Mouse (Mus musculus): Measurements from ENCODE around the gene Olfr71. TPM values are rescaled to one million over a fixed set of nuclear protein-coding genes. Genes with fewer than 3 reads are reported as not detected.

Gene Olfr71
- total RNA-seq (2021): not detected in 2 replicates
- long read RNA-seq: 0 reads

DNA sequence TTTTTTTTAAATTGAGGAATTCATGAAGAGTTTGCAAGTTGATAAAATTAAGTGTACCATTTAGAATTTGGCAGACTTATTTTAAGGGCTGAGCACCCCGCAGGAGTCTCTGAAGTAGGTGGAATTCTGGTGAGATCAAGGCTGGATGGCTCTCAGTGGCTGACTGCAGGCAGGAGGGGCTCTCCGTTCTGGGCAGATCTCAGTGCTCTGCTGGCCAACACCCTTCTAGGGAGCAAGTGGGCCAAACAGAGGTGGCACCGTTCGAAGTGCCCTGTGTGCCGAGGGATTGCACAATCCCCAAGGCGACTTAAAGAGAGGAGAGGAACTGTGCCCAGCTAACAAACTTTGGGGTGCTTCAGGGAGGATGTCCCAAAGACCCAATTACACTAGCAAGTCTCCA, at the start of gene Olfr71:
Gene Olfr71, minus strand, starts transcription at position 387 of the 400 bp plus-strand sequence.
- no peak for DNase-seq

DNA sequence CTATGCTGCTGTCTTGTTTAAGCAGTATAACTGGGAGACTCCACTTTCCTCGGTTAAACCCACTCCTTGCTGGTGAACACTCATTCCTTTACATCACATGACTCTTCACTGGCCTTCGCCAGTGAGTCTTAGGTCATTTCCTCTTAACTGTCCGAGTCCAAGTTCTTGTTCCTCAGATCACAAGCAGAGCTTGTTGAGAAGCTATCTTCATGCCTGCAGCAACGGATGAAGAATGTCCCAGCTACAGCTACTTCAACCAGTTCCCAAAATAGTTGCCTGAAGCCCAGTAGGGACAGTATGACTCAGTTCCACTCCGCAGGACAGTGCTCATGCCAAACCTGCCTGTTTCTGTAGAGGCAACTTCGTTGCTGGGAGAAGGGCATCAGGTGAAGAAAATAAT, 47.2 kb upstream of the Olfr71 start:
- no peak for DNase-seq

DNA sequence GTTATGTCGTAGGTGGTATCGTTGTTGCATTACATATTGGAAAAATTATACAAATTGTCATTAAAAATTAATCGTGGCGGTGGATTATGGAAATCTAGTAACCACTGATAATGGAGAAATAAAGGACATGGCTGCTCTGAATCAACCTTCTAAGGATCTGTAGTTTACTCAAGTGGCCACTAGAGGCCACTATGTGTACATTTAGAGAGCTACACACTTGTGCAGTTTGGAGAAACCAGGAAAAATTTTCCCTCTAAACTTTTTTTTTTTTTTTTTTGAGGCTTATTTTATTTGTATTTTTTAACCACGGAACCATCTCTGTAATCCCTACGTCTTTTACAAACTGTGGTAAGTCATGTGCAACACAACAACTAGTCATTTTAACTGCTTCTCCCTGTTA, 35.1 kb upstream of the Olfr71 start:
- no peak for DNase-seq

DNA sequence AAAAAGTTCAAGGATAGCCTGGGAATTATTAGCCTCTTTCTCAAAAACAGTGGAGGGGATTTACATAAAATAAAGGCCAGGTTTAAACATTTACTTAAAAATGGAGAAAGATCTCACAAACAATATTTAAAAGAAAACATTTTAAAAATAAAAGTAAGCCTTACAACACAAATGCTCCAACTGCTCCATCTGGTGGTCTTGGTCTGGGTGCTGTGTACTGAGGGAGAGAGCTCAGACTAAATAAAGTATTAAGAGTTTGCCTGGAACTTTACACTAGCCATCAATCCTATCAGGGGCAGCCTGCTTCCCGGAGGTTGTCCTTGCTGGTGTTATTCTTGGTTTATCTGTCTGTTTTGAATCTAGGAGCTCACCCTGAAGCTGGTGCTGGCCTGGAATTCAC, 33.0 kb upstream of the Olfr71 start:
- no peak for DNase-seq

DNA sequence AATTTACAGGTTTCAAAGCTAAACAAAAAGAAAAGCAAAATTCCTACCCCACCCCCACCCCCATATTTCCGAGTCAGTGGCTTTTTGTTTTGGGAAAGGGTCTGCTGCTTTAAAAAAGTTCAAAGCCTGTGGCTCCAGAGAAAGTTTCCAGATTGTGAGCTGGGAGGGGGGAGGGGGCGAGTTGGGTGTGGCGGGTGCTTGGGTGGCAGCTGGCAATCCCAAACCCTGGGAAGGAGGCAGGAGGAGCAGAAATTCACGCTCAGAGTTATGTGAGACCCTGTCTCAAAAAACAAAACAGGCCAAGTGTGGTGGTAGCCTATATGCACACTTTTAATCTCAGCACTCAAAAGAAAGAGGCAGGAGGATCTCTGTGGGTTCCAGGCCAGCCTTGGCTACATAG, 32.6 kb upstream of the Olfr71 start:
- no peak for DNase-seq

DNA sequence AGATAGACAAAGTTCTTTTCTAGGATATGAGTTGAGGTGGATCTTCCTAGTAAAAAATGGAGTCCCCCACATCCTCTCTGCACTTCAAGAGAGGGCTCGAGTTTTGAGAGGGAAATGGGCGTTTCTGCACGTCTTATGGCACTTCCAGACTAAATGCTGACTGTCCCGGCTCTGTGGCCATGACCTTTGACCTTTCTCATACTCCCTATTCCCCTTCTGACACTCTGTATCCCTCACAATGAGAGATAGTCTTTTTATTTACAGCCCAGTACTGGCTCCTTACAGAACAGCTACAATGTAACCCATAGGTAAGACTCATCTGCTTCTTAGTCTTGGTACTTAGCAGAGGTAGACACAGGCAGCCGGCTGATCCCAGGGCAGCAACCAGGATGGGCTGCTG, 31.5 kb upstream of the Olfr71 start:
- DNase-seq: no peak

DNA sequence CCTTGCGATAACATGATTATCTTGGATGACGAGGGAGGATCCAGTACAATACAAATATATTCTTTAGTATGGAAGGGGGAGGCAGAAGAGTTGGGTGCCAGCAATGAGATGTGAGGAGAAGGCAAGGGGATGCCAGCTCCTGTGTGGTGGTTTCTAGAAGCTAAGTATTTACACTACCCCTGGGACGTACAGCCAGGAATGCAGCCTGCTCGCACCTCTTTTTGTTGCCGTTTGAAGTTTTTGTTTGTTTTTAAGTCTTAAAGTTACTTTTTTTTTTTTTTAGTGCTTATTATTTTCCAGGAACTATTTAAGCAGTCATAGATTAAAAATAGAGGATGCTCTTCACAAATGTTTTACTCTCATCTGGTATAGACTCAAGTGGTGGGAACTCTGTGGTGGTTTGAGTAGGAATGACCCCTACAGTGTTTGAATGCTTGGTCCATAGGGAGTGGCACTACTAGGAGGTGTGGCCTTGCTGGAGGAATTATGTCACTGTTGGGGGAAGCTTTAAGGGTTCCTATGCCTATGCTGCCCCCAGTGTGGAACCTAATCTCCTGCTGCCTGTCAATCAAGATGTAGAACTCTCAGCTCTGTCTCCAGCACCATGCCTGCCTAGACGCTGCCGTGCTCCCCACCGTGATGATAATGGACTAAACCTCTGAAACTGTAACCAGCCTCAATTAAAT, 29.1 kb upstream of the Olfr71 start:
- DNase-seq: no peak

DNA sequence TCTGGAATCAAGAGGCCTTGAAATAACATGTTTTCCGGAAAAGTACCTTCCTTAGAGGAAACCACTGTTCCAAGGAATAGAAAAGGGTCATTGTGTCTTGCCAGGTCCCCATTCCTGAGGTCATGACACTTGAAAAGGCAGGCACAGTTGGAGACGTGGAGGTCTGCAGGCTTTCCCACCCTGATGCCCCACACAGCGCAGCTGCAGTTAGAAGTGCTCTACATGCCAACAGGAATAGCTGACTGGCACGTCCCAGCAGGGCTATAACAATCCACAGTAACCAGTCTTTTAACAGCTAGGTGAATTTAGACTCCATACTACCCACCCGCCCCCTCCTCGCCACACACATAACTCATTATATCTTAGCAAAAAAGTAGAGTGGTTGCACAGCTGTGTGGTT, 27.1 kb upstream of the Olfr71 start:
- DNase-seq: no peak

DNA sequence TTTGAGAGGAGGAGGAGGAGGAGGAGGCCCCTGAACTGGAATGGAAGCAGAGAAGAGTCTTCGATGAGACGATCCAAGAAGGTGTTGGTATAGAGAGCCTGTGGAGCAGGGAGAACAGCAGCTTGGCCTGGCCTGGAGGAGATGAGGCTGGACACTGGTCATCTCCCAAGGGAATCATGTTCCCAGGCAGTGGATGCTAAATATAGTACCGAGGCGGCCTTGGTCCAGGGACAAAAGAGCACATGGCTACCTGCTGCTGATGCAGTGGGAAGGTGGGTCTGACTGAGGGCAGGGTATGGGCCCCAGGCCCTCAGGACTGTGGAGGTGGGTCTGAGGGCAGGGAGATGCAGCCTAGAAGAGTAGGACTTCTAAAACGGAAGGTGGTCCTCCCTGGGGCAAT, 23.1 kb upstream of the Olfr71 start:
- DNase-seq: no peak

DNA sequence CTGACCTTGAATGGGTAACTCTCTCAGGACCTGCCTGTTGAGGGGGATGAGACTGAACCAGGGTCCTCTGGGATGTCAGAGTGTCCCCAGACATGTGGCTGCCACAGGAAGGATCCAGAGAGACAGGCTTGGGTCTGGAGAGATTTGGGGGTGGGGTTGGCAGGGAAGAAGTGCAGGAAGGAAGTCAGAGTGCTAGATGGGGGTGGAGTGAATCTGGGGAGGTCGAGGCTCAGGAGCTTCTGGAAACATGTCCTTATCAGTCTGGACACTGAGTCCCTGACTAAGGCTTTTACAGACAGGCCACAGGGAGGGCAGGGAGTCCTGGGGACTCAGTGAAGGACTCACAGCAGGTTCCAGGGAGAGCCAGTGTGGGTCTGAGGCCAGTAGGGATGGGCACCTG, 22.1 kb upstream of the Olfr71 start:
- no peak for DNase-seq

DNA sequence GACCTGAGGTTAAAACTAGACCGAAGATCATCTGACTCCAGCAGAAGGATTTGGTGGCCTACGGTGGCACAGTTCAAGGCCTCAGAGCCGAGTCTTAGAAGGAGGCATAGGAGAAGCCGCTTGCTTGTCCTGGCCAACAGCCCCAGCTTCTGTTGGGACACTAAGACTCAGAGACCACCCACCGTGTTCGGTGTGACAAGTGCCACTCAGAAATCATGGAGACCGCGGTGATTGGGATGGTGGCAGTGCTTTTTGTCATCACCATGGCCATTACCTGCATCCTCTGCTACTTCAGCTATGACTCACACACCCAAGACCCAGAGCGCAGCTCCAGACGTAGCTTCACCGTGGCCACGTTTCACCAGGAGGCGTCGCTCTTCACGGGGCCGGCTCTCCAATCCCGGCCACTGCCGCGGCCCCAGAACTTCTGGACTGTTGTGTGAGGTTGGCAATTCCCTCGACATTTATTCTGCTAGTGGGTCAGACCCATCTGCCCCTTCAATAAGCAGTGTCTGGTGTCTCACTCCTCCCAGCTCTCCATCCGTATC, 20.8 kb upstream of the Olfr71 start:
- no peak for DNase-seq

DNA sequence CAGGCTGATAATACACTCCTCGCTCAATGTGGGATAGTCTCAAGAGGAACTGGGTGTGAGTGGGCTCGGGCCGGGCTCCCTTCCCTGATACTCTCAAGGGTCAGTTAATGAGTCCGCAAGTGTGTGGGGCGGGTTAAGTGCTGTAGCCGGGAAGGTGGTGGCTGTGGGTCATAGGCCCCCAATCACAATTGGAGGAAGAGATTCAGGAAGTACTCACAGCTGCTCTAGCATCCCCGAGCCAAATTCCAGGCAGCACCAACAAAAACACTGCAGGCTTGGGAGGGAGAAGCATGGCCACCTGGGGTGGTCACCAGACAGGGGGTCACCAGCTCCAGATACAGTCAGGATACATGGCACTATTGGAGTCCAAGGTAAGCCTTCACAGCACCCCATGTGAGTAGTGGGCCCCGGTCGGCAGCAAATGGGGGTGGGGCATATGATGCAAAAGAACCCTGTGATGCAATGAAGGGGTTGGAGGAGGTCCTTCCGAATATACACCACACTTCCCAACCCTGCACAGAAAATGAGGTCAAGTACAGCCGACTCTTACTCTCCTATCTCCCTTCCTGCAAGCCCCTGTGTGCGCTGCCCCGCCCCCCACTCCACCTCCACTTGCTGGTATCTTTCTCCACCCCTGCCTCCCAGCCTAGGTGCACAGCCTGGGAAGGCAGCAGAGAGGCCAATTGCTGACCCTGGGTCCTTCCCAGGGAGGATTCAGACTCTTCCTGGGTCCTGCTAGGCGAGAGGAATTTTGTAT, 19.9 kb upstream of the Olfr71 start, which contains the start of gene Spaar:
Gene Spaar, plus strand, starts transcription at position 241 of the 757 bp plus-strand sequence.
- DNase-seq: no peak

DNA sequence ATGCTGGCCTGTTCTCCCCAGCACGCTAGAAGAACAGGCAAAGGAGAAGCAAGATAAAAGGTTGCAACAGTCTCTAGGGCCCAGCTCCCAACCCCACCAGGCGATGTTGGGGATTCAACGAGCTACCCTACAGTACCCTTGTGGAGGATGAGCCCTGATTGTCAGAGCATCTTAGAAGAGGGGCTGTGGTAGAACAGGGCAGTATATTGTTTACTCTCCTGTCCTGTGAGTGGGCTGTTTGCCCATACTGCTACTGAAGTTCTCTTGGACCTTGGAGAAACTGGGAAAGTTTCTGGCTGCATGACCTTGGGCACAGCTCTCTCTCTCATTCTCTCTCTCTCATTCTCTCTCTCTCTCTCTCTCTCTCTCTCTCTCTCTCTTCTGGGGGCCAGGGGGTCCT, 19.1 kb upstream of the Olfr71 start:
- no peak for DNase-seq

DNA sequence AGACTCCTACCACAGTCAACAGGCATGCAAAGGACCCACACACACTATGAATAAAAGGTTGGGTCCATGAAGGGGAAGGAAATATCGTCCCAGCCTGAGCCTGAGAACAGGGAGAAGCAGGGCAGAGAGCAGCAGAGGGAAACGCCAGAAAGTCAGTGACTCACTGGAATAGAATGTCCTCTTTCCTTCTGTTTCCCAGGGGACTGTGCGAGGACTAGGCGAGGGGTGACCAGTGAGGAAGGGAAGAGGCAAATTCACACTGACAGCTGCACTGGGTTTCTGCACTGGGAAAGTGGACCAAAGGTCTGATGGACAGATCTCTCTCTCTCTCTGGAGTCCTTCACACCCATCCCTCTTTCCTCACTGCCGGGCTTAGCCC, 18.5 kb upstream of the Olfr71 start:
- peak; percentile 43 for DNase-seq

DNA sequence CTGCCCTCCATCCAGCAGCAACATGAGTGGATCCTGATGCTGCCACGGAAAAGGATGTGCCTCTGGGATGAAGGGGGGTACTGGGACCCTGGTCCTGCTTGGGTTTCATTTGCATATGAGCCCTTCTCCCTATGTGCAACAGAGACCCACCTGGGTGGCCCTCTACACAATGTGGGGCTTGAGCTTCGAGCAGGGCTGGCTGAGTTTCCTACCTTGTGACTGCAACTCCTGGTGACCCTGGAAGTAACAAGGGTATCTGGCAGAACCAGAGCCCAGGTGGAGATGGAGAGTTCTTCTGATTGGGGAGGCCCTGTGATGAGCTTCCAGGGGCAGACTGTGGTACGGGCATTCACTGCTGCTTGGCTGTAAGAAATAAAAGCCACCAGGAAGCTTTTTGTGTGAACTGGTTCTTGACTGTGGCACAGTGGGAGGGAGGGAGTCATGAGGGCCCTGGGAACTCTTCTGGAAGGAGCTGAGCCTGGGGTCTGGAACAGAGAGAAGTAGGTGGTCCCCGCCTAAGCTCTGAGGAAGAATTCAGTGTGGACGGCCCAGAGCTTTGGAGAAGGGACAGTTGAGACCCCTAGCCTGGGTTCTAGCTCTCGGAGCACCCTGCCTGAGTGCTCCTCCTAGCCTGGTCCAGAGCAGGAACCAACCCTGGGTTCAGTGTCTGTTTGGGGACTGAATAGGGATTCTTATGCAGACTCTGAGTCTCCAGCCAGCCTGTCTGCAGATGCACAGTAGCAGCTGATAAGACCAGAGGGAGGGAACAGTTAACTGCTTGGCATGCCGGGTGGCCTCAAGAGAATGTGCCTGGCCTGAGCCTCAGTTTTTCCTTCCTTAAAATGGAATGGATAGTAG, 17.9 kb upstream of the Olfr71 start:
- no peak for DNase-seq

DNA sequence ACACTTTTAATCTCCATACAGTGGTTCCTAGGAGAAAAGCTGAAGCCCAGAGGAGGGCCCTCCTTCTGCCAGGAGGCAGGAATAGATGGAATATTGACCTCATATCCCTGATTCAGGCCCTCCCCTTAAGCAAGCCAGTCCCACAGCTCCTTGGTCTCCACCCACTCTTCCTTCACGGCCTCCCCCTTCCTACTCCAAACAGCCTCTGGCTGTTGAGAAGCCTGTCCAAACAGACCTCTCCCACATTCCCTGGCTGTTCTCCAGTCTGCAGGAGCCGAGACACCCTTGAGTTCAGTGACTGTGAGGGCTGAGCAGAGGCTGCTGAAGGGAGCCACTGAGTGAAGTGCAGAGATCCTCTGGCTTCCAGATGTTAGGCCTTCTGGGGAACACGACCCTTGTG, 16.9 kb upstream of the Olfr71 start, which contains the start of gene Hrct1:
Gene Hrct1, plus strand, starts transcription at position 194 of the 400 bp plus-strand sequence.
- DNase-seq: peak; percentile 41

DNA sequence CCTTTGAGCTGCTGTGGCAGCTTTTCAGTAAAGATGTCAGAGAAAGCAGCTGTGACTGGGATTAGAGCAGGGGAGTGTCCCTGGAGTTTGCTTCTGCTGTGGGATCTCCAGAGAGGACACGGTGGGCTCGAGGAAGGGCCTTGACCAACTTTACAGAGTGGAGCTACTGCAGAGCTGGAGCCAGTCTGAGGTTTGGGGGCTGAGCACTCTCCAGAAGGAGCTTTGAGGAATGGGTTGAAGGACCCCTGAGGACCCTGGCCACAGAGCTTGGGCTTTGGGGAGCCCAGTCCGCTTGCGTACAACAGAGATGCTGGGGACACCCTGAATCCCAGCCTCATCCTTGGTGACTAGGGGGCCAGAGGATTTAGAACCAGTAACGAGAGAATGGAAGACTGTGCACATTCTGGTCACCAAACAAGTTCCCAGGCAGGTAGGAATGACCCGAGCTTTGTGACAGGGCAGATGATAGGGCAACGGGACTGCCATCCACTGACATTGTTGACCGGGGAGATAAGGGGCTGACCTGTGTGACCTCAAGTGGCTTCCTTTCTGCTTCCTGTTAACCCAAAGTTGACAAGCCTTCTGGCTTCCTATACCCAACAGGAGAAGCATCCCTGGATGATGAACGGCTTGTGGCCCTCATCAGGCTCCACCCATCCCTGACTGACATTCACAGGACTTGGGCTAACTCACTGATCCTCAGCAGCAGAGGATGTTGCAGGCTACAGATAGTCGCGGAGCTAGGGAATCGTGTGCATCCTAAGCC, 16.4 kb upstream of the Olfr71 start:
- DNase-seq: no peak

DNA sequence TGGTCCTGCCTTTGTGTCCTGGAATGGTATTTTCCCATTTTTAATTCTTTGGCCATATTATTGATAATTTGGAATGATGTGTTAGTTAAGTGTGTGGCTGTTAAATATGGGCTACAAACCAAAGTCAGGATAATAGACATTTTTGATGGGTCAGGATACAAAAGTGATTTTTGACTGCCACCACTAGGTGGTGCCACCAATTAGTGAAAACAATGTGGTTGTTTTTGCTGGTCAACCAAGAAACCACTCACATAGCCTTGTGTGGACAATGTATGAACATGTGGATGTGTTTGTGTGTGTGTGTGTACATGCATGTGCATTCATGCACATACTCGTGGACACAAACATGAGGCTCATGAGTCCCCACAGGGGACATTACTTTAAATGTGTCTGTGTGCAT, 14.7 kb upstream of the Olfr71 start:
- DNase-seq: peak; percentile 43

DNA sequence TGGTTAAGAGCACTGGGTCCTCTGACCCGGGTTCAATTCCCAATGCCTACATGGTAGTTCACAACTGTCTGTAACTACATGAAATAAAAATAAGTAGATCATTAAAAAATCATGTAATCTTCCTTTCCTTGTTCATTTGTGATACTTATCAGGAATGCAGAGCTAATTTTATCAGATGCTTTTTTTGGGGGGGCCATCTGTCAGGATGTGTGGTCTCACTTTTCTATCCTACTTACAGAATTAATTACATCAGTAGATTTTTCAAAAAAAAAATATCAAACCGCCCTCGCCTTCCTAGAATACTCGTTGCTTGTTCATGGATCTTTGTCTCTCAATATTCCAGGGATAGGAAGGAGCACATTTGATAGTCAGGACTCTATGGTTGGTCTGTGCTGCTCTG, 12.1 kb upstream of the Olfr71 start:
- DNase-seq: no peak

DNA sequence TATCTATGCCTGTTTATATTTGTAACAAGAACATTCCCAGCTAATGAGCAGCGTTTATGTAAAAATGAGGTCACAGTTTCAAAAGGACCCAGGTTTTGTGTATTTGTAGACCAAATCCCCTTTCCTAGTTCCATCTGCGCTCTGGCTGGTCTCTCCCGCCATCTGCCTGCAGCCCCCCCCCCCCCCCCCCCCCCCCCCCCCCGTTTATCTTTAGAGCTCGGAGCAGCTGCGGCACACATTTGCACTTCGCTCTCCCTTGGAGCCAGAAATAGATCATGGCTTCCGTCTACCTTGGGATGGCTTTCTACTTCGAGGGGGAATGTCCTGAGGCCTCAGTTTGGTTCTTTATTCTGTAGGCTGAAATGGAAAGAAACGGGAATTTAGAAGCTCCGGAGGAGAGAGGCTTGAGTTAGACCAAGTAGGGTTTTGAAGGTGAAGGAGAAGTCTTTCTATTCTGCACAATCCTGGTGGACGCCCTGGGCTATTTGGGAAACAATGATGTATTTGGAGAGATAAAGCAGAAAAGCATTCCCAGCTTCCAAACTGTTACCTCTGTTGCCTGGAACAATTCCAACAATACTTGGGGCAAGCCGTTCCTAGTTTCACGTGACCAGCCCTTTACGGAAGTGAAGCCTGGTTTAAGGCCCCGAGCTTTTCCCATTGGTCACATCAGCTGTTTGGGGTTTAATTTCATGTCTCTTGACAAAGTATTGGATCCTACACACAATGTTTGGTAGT, 10.6 kb upstream of the Olfr71 start:
- DNase-seq: no peak

DNA sequence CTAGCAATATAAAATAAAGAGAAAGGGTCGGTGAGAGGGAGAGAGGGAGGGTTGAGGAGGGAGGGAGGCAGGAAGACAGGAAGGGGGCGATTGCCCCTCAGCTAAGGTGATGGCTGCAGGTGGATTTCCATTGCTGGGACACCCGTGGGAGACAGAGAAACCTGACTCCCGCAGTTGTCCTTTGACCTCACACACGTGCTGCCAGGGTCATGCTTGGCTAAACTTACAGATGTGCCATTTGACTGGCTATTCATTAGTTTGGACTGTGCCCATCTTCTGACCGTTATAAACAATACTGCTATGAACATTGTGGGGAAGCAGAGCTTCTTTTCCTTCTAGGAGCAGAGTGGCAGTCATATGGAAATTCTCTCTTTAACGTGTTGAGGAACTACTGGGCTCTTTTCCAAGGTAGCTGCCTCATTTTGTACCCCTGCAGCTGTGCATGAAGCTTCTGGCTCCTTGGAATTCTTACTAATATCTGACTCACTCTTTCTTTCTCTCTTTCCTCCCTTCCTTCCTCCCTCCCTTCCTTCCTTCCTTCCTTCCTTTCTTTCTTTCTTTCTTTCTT, 3.7 kb upstream of the Olfr71 start:
- DNase-seq: no peak
